Mouse (Mus musculus) activated CD4-positive, CD25-positive, alpha-beta regulatory T cell, adult 4 months (primary cell): ENCODE data around the gene Med19. TPM values are rescaled to one million over a fixed set of nuclear protein-coding genes. Genes with fewer than 3 reads are reported as not detected.
"Not testable (repeated sequence)": the region's sequence is repeated elsewhere in the genome, so short reads cannot be mapped to it uniquely, and the experiment has no call there.

Experiments used
- ATAC-seq: one replicate; pipeline ENCODE4 v1.8.0; 2017
- polyA plus RNA-seq, 2 experiments: library from polyadenylated mRNA; unstranded; fragments of 100-300 nt; shearing (Covaris generic); gene quantifications; one replicate each; pipeline ENCODE4 v1.2.1; 2017

The Med19 gene
- polyA plus RNA-seq, 2 experiments from 2014 or later, result 16.9 to 17.8 TPM

- ATAC-seq, result peak; percentile 21
Observed at GRCm38 (mm10) chr2:84669828-84670568, 8.2 kb upstream of the Med19 start.

- peak; percentile 100 for ATAC-seq
Observed at GRCm38 (mm10) chr2:84670569-84670933, 7.7 kb upstream of the Med19 start, which contains the start of gene Selenoh. Selenoh (minus strand) TSS chr2:84670770.

DNA sequence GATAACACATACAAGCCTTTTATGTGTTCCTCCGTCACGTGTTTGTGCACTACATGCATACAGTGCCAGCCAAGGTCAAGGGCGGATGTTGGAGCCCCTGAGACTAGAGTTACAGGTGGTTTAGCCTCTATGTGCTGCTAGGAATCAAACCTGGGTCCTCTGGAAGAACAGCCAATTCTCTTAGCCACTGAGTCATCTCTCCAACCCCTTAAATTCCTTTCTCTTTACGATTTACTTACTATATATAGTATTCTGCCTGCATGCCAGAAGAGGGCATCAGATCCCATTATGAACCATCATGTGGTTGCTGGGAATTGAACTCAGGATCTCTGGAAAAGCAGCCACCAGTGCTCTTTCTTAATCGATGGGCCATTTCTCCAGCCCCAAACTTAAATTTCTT lies 6.7 kb upstream of the Med19 start:
- ATAC-seq, result not testable (repeated sequence)

- ATAC-seq, result peak; percentile 1
Observed at GRCm38 (mm10) chr2:84677270-84677967, 783 bp upstream of the Med19 start.

- no peak for ATAC-seq
Observed at GRCm38 (mm10) chr2:84679016-84679415, 814 bp downstream of the Med19 start, which contains the start of gene Tmx2. Tmx2 (minus strand) TSS chr2:84679140.

GRCm38 (mm10) chr2:84682605-84683183 lies 4.5 kb downstream of the Med19 start:
- no peak for ATAC-seq

DNA sequence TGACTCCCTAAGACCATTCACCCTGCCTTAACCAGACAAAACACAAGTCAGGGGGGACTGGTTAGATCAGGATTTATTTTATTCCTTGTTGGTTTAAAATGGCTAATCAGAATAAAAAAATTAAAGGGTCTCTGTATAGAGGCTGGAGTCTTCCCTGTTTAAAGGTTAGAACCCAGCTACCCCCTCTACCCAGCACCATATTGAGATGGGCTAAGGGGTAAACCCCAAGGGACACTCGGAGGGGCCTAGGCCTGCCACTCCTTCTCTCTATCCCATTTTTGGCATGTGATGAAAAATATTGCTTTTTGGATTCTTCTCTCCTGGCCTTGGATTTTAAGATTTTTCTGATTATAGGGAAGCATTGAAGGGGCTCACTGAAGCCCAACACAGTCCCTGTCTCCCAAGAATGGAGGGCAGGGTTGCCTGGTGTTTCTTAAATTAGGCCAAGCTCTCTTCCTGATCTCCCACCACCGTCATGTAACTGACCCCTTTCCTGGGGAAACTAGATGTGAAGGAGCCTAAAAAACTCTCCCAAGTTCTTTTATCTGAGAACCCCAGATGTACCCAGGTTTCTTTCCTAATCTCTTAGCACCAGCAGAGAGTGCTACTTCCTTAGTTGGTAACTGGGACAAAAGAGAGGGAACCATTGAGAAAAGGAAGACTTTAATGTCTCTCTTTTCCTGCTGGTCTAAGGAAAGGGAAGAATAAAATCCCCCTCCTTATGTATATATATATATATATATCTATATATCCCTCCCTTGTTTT lies 10.1 kb downstream of the Med19 start:
- no peak for ATAC-seq

- no peak for ATAC-seq
Observed at GRCm38 (mm10) chr2:84690050-84690449, 11.8 kb downstream of the Med19 start.

DNA sequence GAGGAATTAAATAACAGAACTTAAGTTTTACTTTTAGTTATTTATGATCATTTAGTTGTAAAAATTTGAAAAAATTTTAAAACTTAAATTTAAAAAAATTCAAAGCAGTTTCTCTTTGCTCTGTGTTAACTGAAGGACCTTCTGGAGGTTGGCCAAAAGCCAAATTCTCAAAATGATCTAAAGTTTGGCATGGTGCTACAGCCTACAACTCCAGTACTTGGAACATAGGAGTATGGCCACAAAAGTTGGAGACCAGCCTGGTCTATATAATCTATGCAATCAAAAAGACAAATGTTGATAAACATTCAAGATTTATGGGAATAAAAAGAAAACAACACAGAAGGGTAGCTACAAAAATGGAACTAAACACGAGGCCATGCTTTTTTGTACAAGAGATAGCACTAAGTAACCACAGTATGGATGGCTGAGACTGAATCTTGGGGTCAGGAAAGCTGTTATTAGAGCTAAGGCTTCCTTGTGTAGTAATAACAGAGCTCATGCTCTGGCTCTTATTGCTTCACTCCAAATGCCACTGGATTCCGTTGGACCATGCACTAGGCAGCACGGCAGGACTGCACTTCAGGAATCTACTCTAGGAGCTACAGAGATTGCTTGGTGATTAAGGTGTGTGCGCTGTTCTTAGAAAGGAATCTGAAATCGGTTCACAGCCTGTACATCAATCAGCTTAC lies 16.9 kb downstream of the Med19 start:
- no peak for ATAC-seq

GRCm38 (mm10) chr2:84703497-84703896 lies 25.3 kb downstream of the Med19 start:
- ATAC-seq, result no peak

- no peak for ATAC-seq
Observed at GRCm38 (mm10) chr2:84704329-84704728, 26.1 kb downstream of the Med19 start.

- no peak for ATAC-seq
Observed at GRCm38 (mm10) chr2:84705295-84705694, 27.1 kb downstream of the Med19 start.

DNA sequence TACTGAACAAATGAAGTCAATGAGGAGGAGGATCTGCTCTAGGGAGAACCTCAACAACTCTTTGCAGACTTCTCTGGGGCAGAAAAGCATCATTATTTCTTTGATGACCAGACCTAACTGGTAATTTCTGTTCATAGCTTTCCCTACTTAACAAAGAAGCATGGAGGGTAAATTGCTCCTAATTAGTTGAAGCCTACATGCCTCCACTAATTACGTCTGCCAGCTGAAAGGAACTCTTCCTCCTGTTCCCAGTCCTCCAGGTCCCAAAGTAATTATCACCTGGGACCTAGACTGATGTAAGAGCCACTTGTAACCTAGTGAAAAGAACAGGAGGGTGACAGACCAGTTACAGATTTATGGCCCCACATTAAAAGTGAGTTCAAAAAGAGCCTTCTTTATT lies 29.3 kb downstream of the Med19 start:
- ATAC-seq, result no peak

GRCm38 (mm10) chr2:84711898-84712297 lies 33.7 kb downstream of the Med19 start:
- ATAC-seq, result no peak

- peak; percentile 2 for ATAC-seq
Observed at GRCm38 (mm10) chr2:84714422-84714810, 36.2 kb downstream of the Med19 start.

DNA sequence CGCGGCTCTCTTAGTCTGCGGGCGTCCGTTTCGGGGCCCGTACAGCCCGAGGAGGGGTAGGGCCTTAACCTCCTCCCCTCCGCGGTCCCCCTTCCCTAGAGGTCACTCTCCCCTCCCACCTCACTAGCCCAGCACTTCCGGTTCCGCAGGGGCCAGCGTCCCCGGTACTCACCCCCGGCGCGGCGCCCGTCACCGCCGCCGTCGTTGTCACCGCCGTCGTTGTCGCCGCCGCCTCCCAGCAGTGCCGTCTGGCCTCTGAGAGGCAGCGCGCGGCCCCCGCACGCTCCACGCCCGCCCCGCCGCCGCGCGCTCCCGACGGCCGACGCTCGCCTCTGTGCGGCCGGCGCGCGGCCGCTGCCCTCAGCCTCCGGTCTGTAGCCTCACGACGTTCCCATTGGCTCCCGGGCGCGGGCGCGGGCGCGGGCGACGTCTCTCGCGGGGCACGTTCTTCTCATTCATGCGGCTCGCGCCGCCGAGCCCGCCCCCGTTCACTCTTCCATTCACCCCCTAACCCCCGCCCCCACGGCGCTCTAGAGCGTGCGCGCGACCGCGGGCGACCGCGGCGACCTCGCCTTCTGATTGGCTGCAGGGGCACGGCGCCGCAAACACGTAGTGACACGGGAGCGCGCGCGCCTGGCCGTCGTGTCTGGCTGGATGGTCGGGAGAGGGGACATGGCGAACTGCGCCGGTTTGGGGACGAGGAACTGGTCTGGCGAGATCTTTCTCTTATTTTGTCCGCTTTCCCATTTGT lies 36.8 kb downstream of the Med19 start, which contains the start of gene Zdhhc5:
Gene Zdhhc5, minus strand, starts transcription at position 370 of the 751 bp plus-strand sequence.
- ATAC-seq, result peak; percentile 74

DNA sequence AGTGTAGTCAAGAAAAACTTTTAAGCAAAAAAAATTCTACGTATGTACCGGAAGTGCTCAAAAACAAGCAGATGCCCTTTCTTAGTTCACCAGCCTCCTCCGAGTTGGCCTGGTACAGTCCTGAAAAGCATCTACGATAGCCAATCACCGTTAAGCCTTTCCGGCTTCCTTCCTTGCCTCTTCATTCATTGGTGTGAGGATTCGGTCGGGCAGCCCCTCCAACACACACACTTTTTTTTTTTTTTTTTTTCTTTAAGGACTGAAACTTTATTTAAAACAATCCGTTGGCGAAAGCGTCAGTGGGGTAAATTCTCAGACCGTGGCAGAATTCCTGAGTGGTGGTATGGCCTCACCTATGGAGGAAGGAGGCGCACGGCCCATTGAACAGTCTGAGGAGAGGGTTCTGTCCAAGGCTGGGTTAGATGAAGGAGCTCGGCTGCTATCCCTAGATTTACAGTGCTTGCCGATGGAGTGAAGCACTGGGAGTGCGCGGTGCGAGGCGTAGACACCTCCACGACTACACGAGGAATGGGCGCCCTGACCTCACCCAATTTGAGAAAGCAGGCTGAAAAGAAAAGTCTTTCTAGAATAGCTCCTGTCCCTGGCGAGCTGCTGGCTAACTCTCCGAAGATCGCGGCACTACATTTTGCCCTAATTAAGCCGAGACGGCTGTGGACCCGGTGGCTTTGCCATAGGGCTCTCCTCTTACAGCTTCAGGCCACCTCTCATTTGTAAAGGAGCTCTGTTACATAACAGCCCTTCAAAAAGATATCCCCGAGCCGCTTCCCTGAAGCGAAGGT lies 37.6 kb downstream of the Med19 start:
- peak; percentile 87 for ATAC-seq

- no peak for ATAC-seq
Observed at GRCm38 (mm10) chr2:84716423-84717355, 38.5 kb downstream of the Med19 start.

GRCm38 (mm10) chr2:84717357-84717756 lies 39.2 kb downstream of the Med19 start:
- no peak for ATAC-seq
